Mouse (Mus musculus) thymus, adult 2 months (tissue): ENCODE data around the gene Rbfox3.

Experiments
- CTCF ChIP-seq: fragments of 200-500 bp; IDR thresholded peaks from 2 replicates; pipeline ENCODE4 v1.5.1; 2012; ENCODE audit warnings: mild to moderate bottlenecking, control low read depth, low read length, moderate library complexity, borderline replicate concordance; ENCODE audit not compliant: control insufficient read depth, poor library complexity, insufficient read depth; ENCODE audit errors: extremely low read depth
- POLR2A ChIP-seq: fragments of 200-500 bp; IDR thresholded peaks from 2 replicates; pipeline ENCODE4 v1.6.1; 2012; ENCODE audit warnings: mild to moderate bottlenecking, low read length, control low read depth, moderate library complexity; ENCODE audit not compliant: control insufficient read depth, poor library complexity, insufficient read depth; ENCODE audit errors: extremely low read depth

GRCm38 (mm10) chr11:118755003-118755402 lies 156.4 kb downstream of the Rbfox3 start:
- TF ChIP-seq CTCF (no peak), POLR2A (no peak)
